Mouse (Mus musculus): ENCODE measurements around the gene Rpl10a. TPM values are rescaled to one million over a fixed set of nuclear protein-coding genes. Genes with fewer than 3 reads are reported as not detected.
A peak's percentile ranks its signal among the peaks of the same experiment; 100 is the strongest.

Gene Rpl10a
- polyA plus RNA-seq, 1 experiment = 5,540 TPM

GRCm38 (mm10) chr17:28317725-28318124, 10.5 kb upstream of the Rpl10a start:
- peak; percentile 40 for TF ChIP-seq GATA1 (IDR thresholded peaks at IDR 0.05; ENCODE audit: low read length)

DNA sequence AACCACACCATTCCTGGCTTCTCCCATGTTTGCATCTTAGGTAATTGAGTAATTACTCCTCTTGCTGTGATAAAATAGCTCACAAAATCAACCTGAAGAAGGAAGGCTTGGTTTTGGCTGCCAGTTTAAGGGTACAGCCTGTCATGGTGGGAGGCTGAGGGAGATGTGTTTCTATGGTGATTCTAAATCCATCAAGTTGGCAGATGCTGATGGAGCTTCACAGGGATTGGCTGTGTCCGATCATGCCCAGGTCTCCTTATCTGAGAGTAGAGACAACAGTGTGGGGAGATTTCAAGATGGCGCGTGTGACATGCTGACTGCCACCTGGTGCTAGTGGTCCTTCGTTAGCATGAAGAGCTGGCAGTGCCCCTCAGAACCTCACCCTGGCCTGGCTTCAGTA, 6.6 kb upstream of the Rpl10a start:
- TF ChIP-seq GATA1 (IDR thresholded peaks at IDR 0.05; ENCODE audit: low read length) = no peak

- no peak for TF ChIP-seq GATA1 (IDR thresholded peaks at IDR 0.05; ENCODE audit: low read length)
Observed at GRCm38 (mm10) chr17:28323786-28324185, 4.5 kb upstream of the Rpl10a start.

GRCm38 (mm10) chr17:28325751-28326150, 2.5 kb upstream of the Rpl10a start:
- no peak for TF ChIP-seq GATA1 (IDR thresholded peaks at IDR 0.05; ENCODE audit: low read length)

DNA sequence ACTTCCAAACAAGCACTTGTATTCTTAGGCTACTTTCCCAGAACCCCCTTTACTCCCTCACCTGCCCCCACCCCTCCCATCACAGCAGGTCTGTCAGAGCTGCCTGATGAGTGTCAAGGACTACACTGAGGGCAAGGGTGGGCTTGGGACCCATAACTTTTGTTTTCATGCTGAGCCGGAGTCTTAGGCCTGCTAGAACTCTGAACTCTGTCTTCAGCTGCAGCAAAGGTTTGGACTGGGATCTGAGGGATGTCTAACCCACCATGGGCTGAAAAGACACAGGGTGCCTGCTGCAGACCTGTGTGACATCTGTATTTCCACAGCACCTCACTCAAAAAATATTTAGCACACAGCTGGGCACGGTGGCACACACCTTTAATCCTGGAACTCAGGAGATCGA, 1.3 kb upstream of the Rpl10a start:
- no peak for TF ChIP-seq GATA1 (IDR thresholded peaks at IDR 0.05; ENCODE audit: low read length)

- no peak for TF ChIP-seq GATA1 (IDR thresholded peaks at IDR 0.05; ENCODE audit: low read length)
Observed at GRCm38 (mm10) chr17:28327673-28328325, 472 bp upstream of the Rpl10a start.

DNA sequence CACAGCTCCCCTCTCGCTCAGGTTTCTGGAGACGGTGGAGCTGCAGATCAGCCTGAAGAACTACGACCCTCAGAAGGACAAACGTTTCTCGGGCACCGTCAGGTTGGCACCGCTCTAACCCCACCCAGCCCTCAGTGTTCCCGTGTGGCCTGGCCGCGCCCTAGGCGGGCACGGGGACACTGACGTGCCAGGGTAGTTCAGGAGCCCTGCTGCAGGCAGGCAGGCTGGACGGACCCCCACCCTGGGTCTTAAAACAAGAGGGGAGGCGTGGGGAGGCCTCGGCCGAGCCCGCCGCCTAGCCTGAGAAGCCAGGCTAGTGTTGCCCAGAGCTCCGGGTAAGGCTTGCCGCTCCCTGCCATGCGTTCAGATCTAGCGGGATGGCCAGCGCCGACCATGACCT, 675 bp downstream of the Rpl10a start:
- TF ChIP-seq GATA1 (IDR thresholded peaks at IDR 0.05; ENCODE audit: low read length) = no peak

- no peak for TF ChIP-seq GATA1 (IDR thresholded peaks at IDR 0.05; ENCODE audit: low read length)
Observed at GRCm38 (mm10) chr17:28329503-28330231, 1.4 kb downstream of the Rpl10a start.

GRCm38 (mm10) chr17:28330232-28330546, 1.9 kb downstream of the Rpl10a start:
- TF ChIP-seq GATA1 (IDR thresholded peaks at IDR 0.05; ENCODE audit: low read length) = no peak

- no peak for TF ChIP-seq GATA1 (IDR thresholded peaks at IDR 0.05; ENCODE audit: low read length)
Observed at GRCm38 (mm10) chr17:28331241-28332112, 3.2 kb downstream of the Rpl10a start.

DNA sequence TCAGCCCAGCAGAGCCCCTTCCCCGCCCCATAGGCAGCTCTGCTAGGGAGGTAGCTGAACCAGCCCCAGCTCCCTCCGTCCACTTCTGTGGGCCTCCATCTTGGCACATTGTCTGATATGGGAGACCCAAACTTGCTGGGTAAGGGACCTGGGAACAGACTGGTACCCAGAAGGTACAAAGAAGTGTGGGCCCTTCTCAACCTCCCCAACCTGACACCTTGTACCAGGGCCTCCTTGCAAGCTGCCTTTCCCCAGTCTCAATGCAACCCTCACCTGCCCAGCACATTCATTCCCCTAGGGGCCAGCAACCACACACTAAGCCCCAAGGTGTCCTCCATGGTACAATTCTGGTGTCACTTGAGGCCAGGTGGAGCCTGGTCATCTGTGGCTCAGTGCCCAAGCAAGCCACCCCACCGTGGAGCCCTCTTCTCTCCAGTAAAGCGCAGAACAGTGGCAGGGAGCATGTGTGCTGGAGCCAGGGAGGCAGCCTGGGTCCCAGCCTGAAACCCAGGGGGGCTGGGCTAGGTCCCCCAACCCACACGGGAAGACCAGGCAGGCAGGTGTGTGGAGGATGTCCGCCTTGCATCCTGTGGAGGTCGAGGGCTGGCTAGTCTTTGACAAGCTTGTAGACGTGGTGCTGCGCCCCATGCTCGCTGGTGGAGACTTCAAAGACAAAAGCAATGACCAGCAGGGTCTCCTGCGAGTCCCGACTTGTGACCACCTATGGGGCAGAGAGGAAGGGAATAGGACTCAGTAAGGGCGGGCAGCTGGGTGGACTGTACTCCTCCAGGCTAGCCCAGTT, 4.0 kb downstream of the Rpl10a start:
- no peak for TF ChIP-seq GATA1 (IDR thresholded peaks at IDR 0.05; ENCODE audit: low read length)

- no peak for TF ChIP-seq GATA1 (IDR thresholded peaks at IDR 0.05; ENCODE audit: low read length)
Observed at GRCm38 (mm10) chr17:28332915-28333546, 4.8 kb downstream of the Rpl10a start.

GRCm38 (mm10) chr17:28335267-28335666, 7.0 kb downstream of the Rpl10a start:
- TF ChIP-seq GATA1 (IDR thresholded peaks at IDR 0.05; ENCODE audit: low read length) = no peak

DNA sequence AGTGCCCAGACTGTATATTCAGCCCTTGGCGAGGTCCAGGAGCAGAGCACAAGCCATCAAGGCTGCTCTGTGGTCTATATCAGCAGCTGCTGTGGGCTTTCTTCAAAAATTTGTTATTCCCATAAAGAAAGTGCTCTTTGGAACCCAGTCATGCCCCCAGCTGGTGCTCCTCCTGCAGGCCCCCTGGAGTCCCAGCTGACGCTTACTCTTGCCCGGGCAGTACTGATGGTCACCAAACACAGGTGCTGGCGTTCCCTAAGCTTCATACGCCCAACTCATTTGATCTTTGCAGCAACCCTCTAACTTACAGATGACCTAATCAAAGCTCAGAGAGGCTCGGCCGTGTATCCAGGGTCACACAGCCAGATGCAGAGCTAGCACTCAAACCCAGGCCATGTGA, 9.3 kb downstream of the Rpl10a start:
- no peak for TF ChIP-seq GATA1 (IDR thresholded peaks at IDR 0.05; ENCODE audit: low read length)

DNA sequence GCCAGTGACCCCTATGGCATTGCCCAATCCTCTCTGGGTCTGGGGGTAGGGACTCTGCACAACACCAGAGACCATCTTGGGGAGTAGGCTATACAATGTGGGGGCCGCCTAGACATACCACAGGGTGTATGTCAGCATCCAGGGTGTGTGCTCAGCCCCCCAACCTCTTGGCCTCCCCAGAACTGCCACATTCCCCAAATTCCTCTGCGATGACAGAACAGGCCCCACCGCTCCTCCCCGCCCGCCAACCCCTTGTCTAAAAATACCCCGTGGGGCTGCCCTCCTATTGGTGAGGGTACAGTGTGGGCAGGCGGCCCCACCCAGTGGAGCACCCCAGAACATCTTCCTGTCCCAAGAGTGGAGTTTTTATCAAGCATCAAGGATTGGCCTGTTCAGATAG, 12.3 kb downstream of the Rpl10a start:
- TF ChIP-seq GATA1 (IDR thresholded peaks at IDR 0.05; ENCODE audit: low read length) = no peak
